Mouse (Mus musculus) adrenal gland (tissue): ENCODE measurements around the gene Ss18l1.

Experiments
- intact Hi-C: fragments of 180-260 bp; cut with DNase I; formaldehyde crosslinking; loops from one replicate; pipeline ENCODE4 v1.15.1; 2025

Ss18l1 gene

GRCm38 (mm10) chr2:180084565-180084964, 42.3 kb downstream of the Ss18l1 start:
- intact Hi-C loops, result no loop called here

GRCm38 (mm10) chr2:180085926-180086636, 43.8 kb downstream of the Ss18l1 start:
- intact Hi-C loops, result no loop called here

DNA sequence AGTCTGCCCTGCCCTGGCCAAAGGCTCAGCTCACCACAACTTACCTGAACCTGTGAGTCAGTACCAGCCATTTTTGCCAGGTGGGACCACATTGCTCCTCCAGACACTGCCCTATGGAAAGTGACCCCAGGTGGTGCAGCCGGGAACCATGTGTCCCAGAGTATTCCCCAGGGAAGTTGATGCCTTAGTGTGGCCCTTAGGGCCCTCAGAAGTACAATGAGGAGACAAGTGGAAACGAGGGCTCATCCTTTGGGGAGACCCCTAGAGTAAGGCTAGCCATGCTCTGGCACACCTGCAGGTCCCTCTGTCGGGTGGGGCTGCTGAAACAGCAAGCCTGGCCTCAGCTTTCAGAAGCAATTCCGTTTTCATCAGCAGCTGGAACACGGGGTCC, 44.3 kb downstream of the Ss18l1 start:
- intact Hi-C loops, result no loop called here

DNA sequence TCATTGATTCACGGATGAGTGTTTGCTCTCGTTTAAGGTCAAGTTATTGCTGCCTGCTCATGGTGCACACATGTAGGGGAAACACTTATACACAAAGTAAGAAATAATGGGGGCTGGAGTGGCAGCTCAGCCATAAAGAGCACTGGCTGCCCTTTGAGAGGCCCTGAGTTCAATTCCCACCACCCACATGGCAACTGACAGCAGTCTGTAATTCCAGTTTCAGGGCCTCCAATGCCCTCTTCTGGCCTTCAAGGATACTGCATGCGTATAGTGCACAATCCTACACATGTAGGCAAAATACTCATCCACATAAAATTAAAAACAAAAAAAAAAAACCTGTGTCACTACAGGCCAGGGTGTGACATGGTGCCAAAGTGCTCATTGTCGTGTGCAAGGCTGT, 45.2 kb downstream of the Ss18l1 start:
- intact Hi-C loops, result no loop called here

- intact Hi-C loops, result no loop called here
Measured at GRCm38 (mm10) chr2:180090285-180090684, 48.0 kb downstream of the Ss18l1 start.

DNA sequence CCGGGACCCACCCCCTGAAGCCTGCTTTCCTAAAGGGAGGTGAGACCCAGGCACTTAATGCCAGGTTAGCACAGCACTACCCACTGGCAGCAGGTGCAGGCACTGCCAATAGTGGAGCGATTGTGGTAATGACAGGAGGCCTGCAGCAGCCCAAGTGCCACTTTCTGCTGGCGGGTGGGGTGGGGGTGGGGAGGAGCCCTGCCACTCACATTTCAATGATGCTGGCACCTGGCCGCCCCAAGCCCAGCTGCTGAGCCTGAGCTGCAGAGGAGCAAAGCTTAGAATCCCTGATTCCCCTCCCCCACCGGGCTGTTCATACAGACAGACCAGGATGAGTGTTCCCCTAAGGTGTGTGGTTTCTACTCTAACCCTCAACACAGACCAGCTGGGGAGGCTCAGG, 53.4 kb downstream of the Ss18l1 start:
- intact Hi-C loops, result no loop called here

GRCm38 (mm10) chr2:180097585-180097984, 55.3 kb downstream of the Ss18l1 start:
- intact Hi-C loops, result no loop called here

DNA sequence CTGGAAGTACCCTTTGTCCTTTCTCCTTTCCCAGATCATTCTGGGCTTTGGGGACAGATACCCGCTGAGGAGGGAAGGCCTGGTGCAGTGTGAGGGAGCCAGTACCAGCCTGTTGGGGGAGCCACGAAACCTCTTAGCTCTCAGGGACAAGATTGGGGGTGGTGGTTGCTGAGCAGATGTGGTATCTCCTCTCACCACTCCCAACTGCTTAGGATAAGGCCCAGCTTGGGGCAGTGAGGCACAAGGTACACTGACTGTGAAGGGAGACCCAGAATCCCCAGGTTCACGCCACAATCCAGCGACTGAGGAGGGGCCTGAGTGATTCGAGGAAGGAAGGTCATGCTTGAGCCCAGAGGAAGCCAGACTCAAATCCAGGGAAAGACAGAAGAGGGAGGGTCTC, 55.9 kb downstream of the Ss18l1 start:
- intact Hi-C loops, result no loop called here

- intact Hi-C loops, result no loop called here
Measured at GRCm38 (mm10) chr2:180099529-180099928, 57.2 kb downstream of the Ss18l1 start.

GRCm38 (mm10) chr2:180103151-180103977, 61.1 kb downstream of the Ss18l1 start:
- intact Hi-C loops, result no loop called here

DNA sequence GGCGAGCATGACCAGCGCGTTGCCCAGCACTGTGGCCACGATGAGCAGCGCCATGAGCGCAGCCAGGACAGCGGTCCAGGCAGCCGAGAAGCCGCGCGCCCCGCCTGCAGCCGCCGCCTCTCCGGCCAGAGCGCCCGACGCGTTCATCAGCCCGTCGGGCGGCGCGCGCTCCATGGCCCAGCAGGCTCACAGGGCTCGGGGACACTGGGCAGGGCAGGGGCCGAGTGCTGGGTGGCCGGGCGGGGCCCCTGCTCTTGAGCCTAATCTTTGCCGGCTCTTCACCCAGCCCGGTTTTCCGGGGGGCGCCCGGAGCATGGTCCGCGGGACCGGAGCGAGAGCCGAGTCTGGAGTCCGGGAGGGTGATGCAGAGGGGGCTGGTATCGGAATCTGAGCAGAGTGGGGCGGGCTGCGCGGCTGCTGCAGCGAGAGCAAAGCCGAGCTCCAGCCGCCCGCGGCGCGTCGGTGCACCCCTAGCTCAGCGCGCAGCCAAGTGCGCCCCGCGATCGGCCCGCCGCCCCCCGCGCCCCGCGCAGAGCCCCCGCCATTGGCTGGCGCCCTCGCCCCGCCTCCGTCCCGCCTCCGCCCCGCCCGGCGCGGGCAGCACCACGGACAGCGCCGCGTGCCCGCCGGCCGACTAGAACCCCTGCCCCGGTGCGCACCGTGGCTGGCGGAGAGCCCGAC, 61.8 kb downstream of the Ss18l1 start, which contains the start of gene Hrh3:
Gene Hrh3, minus strand, starts transcription at position 511 of the 681 bp plus-strand sequence.
- intact Hi-C loops, result no loop called here

GRCm38 (mm10) chr2:180104659-180105377, 62.5 kb downstream of the Ss18l1 start:
- intact Hi-C loops, result no loop called here

DNA sequence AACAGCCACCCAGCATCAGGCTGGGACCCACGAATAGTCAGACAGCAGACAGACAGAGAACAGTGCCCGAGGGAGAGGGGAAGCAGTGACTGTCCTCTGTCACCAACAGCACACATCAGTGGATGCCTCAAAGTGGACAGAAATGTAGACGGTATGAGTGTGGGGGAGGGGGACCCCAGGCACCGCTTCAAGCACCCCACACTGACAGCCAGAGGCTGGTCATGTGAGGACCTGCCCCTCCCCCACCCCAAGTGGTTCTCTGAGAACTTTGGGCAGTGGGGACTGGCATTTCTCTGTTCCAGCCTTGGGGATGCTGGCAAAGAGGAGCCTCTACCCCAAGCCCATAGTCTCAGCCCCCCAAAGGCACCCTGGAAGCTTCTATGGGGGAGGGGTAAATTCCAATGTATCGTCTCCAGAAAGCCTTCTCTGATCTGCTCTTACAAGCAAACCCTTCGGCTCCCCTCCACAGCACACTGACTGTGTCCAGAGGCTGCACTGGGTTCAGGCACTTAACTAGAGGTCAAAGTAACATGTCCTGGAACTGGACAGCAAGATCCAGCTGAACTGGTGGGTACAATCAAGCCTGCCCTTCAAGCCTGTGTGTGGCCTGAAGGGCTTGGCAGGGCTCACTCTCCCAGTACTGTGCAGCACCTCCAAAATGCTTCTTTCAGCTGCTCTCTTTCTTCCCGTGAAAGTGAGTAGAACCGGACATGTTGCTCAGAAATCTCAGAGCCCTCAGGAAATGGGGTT, 63.3 kb downstream of the Ss18l1 start:
- intact Hi-C loops, result no loop called here

DNA sequence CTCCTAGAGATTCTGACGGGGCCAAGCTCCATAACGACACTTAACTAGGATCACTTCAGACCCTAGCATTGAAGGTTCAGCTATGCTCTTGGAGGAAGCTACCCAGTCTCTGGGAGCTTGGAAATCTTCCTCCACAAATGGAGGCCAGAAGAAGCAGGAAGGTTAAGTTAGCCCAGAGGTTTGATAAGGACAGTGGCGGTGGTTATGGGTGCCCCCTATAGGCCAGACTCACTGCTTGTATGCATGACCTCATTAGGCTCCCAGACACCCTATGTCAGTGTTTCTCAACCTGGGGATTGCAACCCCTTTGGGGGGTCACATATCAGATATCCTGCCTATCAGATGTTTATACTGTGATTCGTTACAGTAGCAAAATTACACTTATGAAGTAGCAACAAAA, 64.8 kb downstream of the Ss18l1 start:
- intact Hi-C loops, result no loop called here

GRCm38 (mm10) chr2:180108285-180108684, 66.0 kb downstream of the Ss18l1 start:
- intact Hi-C loops, result no loop called here

GRCm38 (mm10) chr2:180113909-180114890, 71.9 kb downstream of the Ss18l1 start:
- intact Hi-C loops, result no loop called here

DNA sequence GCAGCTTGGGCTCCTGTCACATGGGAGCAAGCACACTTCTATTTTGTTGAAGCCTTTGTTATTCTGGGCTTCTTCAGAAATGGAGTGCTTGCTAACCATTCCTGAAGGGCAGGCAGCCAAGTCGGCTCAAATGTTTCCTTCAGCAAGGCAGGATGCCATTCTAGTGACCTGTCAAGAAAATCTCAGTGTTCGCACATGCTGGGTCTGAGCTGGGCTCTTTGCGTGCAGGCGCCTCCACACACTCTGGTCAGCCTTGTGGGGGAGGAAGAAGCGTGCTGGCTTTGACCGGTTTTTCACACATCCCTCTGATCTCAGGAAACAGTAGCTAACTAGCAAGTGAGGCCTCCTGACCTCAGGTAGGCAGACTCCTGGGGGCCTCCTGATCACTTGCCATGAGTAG, 73.0 kb downstream of the Ss18l1 start:
- intact Hi-C loops, result no loop called here

GRCm38 (mm10) chr2:180116081-180116493, 73.8 kb downstream of the Ss18l1 start:
- intact Hi-C loops, result no loop called here

DNA sequence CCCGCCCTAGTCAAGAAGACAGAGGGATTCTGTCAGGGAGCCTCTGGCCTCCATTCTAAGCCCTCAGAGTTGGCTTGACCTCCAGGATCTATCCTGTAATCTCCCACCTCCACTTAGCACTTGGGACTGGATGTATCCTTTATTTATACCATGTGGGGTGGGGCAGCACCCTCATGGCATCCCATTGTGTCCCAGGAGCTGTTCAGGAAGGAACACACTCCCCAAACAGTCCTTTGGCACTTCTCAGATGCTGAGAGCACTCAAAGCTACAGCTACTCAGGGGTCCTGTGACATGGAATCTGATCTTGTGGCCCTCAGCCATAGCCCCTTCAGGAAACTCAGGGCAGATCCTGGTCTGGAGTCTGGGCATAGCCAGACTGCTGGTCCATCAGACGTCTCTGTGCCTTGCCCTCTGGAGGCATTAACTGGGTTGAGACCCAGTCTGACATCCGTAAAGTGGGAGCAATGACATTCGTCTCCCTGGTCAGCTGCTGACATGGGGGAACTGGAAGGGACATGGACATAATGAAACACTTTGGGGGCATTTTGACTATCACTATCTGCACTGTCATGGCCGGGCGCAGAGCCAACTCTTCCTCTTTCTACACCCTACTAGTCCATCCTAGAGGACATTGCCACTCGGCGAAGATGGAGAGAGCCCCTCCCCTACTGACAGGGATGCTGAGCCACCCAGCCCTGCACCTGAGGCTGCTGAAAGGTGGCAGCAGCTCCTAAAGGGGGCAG, 74.6 kb downstream of the Ss18l1 start:
- intact Hi-C loops, result no loop called here
